Mouse (Mus musculus) embryonic facial prominence, embryonic 11.5 days (tissue): Measurements from ENCODE around the gene Soat2. TPM values are rescaled to one million over a fixed set of nuclear protein-coding genes. Genes with fewer than 3 reads are reported as not detected.

Source experiments
- ATAC-seq: fragments of 200-750 bp; cut with Nextera tagmentation; replicated peaks from 2 replicates; pipeline ENCODE4 v1.8.0; 2017; ENCODE audit warnings: low read depth; ENCODE audit not compliant: insufficient number of reproducible peaks, low FRiP score, low TSS enrichment
- DNase-seq: peaks from one replicate; pipeline ENCODE4 v3.0.0-alpha.2; 2015; ENCODE audit warnings: low spot score
- H3K27ac ChIP-seq: fragments of 300-500 bp; sonication (generic); replicated peaks from 2 replicates; pipeline ENCODE4 v1.5.1; 2014; ENCODE audit warnings: mild to moderate bottlenecking, low read depth, low read length, control low read depth
- H3K27me3 ChIP-seq: fragments of 300-500 bp; sonication (generic); 2 replicates; pipeline ENCODE4 v1.6.1; 2014; ENCODE audit warnings: mild to moderate bottlenecking, low read length, moderate library complexity, mixed read lengths; ENCODE audit not compliant: control insufficient read depth, insufficient read depth
- H3K36me3 ChIP-seq: fragments of 300-500 bp; sonication (generic); replicated peaks from 2 replicates; pipeline ENCODE4 v1.6.1; 2014; ENCODE audit warnings: low read depth, mild to moderate bottlenecking, low read length, moderate library complexity, mixed read lengths; ENCODE audit not compliant: control insufficient read depth, insufficient read depth
- H3K4me1 ChIP-seq: fragments of 300-500 bp; sonication (generic); 2 replicates; pipeline ENCODE4 v1.6.1; 2014; ENCODE audit warnings: low read length, mixed read lengths; ENCODE audit not compliant: control insufficient read depth, insufficient read depth
- H3K4me2 ChIP-seq: fragments of 300-500 bp; sonication (generic); 2 replicates; pipeline ENCODE4 v1.6.1; 2014; ENCODE audit warnings: low read depth, mild to moderate bottlenecking, control low read depth, low read length, moderate library complexity
- H3K4me3 ChIP-seq: fragments of 300-500 bp; sonication (generic); 2 replicates; pipeline ENCODE4 v1.5.1; 2014; ENCODE audit warnings: low read depth, low read length, control low read depth
- H3K9ac ChIP-seq: fragments of 300-500 bp; sonication (generic); replicated peaks from 2 replicates; pipeline ENCODE4 v1.6.1; 2014; ENCODE audit warnings: mild to moderate bottlenecking, control low read depth, low read length
- H3K9me3 ChIP-seq: fragments of 300-500 bp; sonication (generic); replicated peaks from 2 replicates; pipeline ENCODE4 v1.6.1; 2016; ENCODE audit warnings: mild to moderate bottlenecking, low read length, inconsistent platforms, mixed read lengths; ENCODE audit not compliant: control insufficient read depth
- WGBS: fragments of 180-500 bp; shearing (Covaris S2); extraction: QIAGEN DNeasy Blood & Tissue Kit; methylation state at CpG from one replicate; pipeline ENCODE4 v1.1.7; 2014; 5-methylcytosine and 5-hydroxymethylcytosine counted together
- polyA plus RNA-seq: library from polyadenylated mRNA; unstranded; fragments of >200 nt; fragmentation: Nextera tagmentation; extraction: Ambion mirVana; gene quantifications from 2 replicates; pipeline ENCODE4 v1.2.1, GENCODE M21; 2014

Gene Soat2
- polyA plus RNA-seq = 0.10 TPM in 1 of 2 replicates, not detected in the other

GRCm38 (mm10) chr15:102150301-102151135 lies at the start of gene Soat2:
TSS of gene Soat2 (plus strand) at chr15:102150526.
- no peaks in the 10 kb centered on the region for H3K4me1 ChIP-seq
- no peak within 1 kb of the TSS for H3K4me2 ChIP-seq
- no peak within 1 kb of the TSS for H3K27ac ChIP-seq
- no peaks in the 10 kb centered on the region for H3K36me3 ChIP-seq
- 0 out of 2 replicates have a peak within 1 kb of the TSS, but pooled peaks have one; percentile 10 for H3K9ac ChIP-seq
- H3K27me3 ChIP-seq = peaks cover 5% of the 10 kb centered on the region
- WGBS = 50% methylated on average over 20 of the region's 20 CpGs
- H3K4me3 ChIP-seq = no peak within 1 kb of the TSS
- ATAC-seq (no peak), DNase-seq (peak; percentile 13)
- no peaks in the 10 kb centered on the region for H3K9me3 ChIP-seq

DNA sequence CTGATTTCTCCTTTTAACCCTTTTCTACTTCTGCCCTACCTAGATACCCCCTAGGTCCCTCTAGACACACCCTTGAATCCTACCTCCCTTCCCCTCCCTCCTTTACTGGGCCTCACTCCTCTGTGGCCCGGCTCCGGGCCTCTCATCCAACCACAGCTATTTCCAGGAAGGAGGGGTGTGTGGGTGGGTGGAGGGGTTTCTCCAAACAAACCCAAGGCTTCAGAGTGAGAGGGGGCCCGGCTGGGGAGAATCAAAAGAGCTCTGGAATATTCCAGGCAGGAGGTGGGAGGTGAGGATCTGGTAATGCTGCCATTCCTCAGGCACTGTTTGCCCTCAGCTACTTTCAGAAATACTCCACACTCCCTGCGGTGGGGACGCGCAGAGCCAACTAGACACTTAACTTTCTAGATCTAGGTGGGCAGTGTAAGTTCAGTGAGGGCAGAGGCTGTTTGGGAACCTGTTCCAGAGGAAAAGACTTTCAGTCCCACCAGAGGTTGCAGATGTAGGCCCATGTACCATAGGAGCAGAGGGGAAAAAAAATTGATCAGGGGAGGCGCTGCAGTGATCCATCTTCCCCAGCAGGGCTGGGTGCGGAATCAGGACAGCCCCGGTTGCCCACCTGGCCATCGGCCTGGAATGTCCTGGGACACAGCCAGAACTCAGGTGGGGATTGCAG lies 49.2 kb upstream of the Soat2 start:
- Histone ChIP-seq H3K4me2 (peak overlapping the region; percentile 80), H3K27ac (peak overlapping the region; percentile 75), H3K9me3 (no peaks in the 10 kb centered on the region), H3K27me3 (no peaks in the 10 kb centered on the region), H3K4me1 (peaks cover 35% of the 10 kb centered on the region), H3K9ac (peak overlapping the region; percentile 50), H3K4me3 (peak overlapping the region; percentile 46), H3K36me3 (no peaks in the 10 kb centered on the region)
- peak; percentile 37; the same call in 1 of the 2 replicates for ATAC-seq
- WGBS = 23% methylated on average over 10 of the region's 10 CpGs
- DNase-seq = peak; percentile 45

DNA sequence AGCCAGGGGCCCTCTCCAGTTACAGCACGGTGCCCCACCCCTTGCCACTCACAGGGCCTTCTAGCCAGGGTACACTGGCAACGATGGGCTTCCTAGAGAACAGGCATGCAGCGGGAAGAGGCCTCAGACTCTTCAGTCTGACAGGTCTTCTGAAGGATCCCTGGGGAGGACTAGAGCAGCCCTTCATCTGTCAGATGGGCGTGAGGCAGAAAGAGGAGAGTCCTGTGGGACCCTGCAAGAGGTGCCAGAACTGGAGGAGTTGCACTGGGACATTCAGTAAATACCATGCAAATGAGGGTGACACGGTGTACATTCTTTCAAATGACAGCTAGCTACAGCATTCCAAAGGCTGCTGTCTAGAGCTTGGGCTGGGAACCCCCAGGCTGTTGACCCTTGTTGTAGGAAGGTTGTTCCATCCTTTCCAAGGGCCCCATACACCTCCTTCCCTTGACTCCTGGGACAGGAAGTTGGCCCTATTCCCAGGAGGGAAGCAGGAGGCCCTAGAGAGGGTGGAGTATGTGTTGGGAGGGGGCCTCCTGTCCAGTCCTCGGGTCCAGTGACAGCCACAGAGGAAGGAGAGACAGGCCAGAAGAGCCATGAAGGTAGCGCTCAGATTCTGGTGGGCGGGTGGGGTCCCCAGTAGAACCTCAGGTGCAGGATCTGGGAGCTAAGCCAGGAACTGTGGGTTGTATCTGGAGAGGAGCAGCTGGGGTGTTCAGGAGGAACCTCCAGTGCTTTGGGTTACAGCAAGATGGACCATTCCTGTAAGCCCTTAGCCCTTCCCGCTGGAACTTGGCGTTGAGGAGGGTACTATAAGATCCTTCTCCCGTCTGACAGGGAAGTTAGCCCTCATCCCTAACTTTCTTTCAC lies 48.4 kb upstream of the Soat2 start:
- Histone ChIP-seq H3K27me3 (no peaks in the 10 kb centered on the region; the same call in 1 of the 2 replicates), H3K4me1 (peaks cover 38% of the 10 kb centered on the region), H3K4me2 (peak overlapping the region; percentile 80), H3K9me3 (no peaks in the 10 kb centered on the region), H3K36me3 (no peaks in the 10 kb centered on the region), H3K9ac (peak overlapping the region; percentile 63; the same call in 1 of the 2 replicates), H3K4me3 (peak overlapping the region; percentile 29; the same call in 1 of the 2 replicates), H3K27ac (peak overlapping the region; percentile 92)
- 33% methylated on average over 11 of the region's 11 CpGs for WGBS
- peak; percentile 14 for DNase-seq
- no peak for ATAC-seq

DNA sequence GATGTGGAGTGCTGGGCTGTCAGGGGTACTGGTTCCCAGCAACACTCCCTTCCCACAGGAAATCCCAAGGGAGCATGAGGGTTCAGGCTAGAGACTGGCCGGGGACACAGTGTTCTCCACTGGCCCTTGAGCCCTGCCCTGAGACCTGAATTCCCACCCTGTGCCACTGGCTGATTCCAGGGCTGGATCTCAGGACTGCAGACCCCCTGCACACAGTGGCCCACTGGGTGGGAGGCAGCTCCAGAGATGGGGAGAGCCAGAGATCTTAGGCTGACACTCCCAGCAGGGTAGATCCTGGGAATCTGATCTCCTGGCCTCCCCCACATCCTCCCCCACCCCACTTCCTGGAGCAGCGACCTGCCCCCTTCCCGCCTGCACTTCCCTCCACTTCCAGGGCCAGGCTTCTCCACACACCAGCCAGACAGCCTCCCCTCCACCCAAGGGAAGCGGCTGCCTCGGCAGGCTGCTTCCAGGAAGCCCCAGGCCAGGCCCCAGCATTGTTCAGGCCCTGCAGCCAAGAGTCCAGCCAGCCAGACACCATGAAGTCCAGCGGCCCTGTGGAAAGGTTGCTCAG lies 47.7 kb upstream of the Soat2 start:
- Histone ChIP-seq H3K36me3 (no peaks in the 10 kb centered on the region), H3K4me1 (peaks cover 43% of the 10 kb centered on the region), H3K27me3 (no peaks in the 10 kb centered on the region; the same call in 1 of the 2 replicates), H3K4me2 (peak overlapping the region; percentile 47), H3K9ac (peak overlapping the region; percentile 63), H3K4me3 (peak overlapping the region; percentile 29), H3K9me3 (no peaks in the 10 kb centered on the region), H3K27ac (peak overlapping the region; percentile 92)
- 6% methylated on average over 6 of the region's 6 CpGs for WGBS
- DNase-seq (peak; percentile 57), ATAC-seq (peak; percentile 22)

DNA sequence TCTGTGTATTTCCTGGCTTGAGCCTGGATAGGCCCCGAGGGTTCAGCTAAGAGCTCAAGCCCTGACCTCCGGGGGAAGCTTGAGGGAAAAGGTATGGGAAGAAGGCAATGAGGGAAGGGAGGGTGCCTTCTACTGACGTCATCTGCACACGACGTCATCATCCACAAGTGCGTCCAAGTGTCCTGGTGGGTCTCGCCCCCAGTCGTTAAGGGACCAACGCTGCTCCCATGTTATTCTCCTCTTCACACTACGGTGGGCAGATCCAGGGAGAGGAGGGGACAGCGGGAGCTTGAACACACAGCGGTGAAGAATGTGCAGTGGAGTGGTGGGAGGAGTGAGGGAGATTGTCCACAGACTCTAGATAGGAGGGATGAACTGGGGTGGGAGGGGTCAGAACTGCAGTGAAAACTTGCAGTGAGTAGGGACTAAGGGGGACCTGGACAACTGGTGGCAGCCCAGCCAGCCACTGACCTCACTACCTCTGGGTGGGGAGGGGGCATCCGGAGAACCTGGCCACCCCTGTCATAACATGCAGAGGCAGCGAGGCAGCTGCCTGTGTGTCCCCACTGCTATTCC lies 46.9 kb upstream of the Soat2 start:
- Histone ChIP-seq H3K9ac (peak overlapping the region; percentile 63), H3K4me2 (peak overlapping the region; percentile 47), H3K27me3 (no peaks in the 10 kb centered on the region; the same call in 1 of the 2 replicates), H3K4me1 (peaks cover 43% of the 10 kb centered on the region), H3K27ac (peak overlapping the region; percentile 92), H3K9me3 (no peaks in the 10 kb centered on the region), H3K4me3 (peak overlapping the region; percentile 29), H3K36me3 (no peaks in the 10 kb centered on the region)
- 2% methylated on average over 13 of the region's 14 CpGs for WGBS
- ATAC-seq (0 out of 2 replicates have a peak, but pooled peaks have one; percentile 4), DNase-seq (peak; percentile 58)

GRCm38 (mm10) chr15:102103947-102104555 lies 46.3 kb upstream of the Soat2 start:
- Histone ChIP-seq H3K27me3 (no peaks in the 10 kb centered on the region; the same call in 1 of the 2 replicates), H3K36me3 (no peaks in the 10 kb centered on the region; the same call in 1 of the 2 replicates), H3K9ac (peak overlapping the region; percentile 63), H3K4me1 (peaks cover 41% of the 10 kb centered on the region), H3K4me3 (peak overlapping the region; percentile 29), H3K4me2 (peak overlapping the region; percentile 47), H3K27ac (peak overlapping the region; percentile 92), H3K9me3 (no peaks in the 10 kb centered on the region)
- WGBS = 12% methylated on average over 12 of the region's 12 CpGs
- DNase-seq (peak; percentile 51), ATAC-seq (no peak)
